Mouse (Mus musculus): ENCODE data around the gene Spin2g.
"Not testable (repeated sequence)": the region's sequence is repeated elsewhere in the genome, so short reads cannot be mapped to it uniquely, and the experiment has no call there.

The Spin2g gene

GRCm38 (mm10) chrX:34238633-34239032, at the start of gene Spin2g:
Spin2g (minus strand) TSS chrX:34238733.
- DNase-seq, result not testable (repeated sequence)
